Mouse (Mus musculus) central nervous system, embryonic 18 days (tissue): Measurements from ENCODE around the gene Zfp558. TPM values are rescaled to one million over a fixed set of nuclear protein-coding genes. Genes with fewer than 3 reads are reported as not detected.

Source experiments
- polyA plus RNA-seq: library from polyadenylated mRNA; depleted of rRNA; stranded (reverse); fragments of >200 nt; gene quantifications from 2 replicates; pipeline ENCODE4 v1.2.3, GENCODE M21; 2012; rRNA removed

The Zfp558 gene
- polyA plus RNA-seq: 29.6 and 30.5 TPM in 2 replicates

DNA sequence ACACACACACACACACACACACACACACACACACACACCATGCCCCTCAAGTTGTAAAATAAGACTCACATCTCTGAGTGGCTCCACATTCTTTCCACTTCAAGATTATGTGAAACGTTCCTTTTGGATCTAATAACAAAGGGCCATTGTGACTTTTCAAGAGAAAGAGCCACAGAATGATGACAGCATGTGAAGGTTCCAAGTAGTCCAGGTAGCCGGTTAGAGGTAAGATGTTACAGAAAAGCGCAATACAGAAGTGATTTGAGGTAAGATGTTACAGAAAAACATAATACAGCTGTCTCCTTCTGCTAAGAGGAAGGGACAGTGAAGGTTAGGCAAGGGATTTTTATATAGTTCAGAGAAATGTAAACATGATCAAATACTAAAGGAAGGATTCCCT lies at the start of gene Zfp558, which contains the start of gene Mbd3l1:
TSS of gene Zfp558 (minus strand) at position 101 of the 400 bp plus-strand sequence.
TSS of gene Mbd3l1 (plus strand) at position 192 of the 400 bp plus-strand sequence.

DNA sequence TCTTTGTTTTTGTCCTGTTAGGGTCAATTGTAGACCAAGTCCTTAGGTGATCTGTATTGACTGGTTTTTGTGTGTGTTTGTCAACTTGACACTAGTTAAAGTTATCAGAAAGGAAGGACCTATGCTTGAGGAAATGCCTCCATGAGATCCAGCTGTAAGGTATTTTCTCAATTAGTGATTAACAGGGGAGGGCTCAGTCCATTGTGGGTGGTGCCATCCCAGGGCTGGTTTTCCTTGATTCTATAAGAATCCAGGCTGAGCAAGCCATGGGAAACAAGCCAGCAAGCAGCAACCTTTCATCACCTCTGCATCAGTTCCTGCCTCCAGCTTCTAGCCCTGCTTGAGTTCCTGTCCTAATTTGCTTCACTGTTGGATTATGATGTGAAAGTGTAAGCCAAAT lies 47.7 kb downstream of the Zfp558 start, which contains the start of gene Mbd3l2:
TSS of gene Mbd3l2 (plus strand) at position 301 of the 400 bp plus-strand sequence.

Other genes starting within 250 kb of the Zfp558 start
- gene Chordc1, start 186.1 kb downstream of the Zfp558 start, polyA plus RNA-seq: 57.1 and 59.8 TPM in 2 replicates
- gene Naalad2, start 75.3 kb downstream of the Zfp558 start, polyA plus RNA-seq: 1.1 and 1.7 TPM in 2 replicates
- 0.01 TPM in 1 of 2 replicates, not detected in the other for gene Ubtfl1, start 73.8 kb downstream of the Zfp558 start, polyA plus RNA-seq
- gene Mbd3l2, start 47.6 kb downstream of the Zfp558 start, polyA plus RNA-seq: not detected in 2 replicates
- gene Mbd3l1, start 91 bp upstream of the Zfp558 start, polyA plus RNA-seq: not detected in 2 replicates
- 3.9 TPM in 1 of 2 replicates, not detected in the other for gene Muc16, start 196.3 kb upstream of the Zfp558 start, polyA plus RNA-seq